Mouse (Mus musculus) liver, adult 2 months (tissue): ENCODE results near the gene 0610040J01Rik.

Experiments
- CTCF ChIP-seq: fragments of 200-500 bp; IDR thresholded peaks from 2 replicates; pipeline ENCODE4 v1.5.1; 2011; ENCODE audit warnings: low read depth, low read length, control low read depth
- POLR2A ChIP-seq: fragments of 200-500 bp; IDR thresholded peaks from 2 replicates; pipeline ENCODE4 v1.6.1; 2011; ENCODE audit warnings: low read length, control low read depth; ENCODE audit not compliant: insufficient read depth; ENCODE audit errors: extremely low read depth

GRCm38 (mm10) chr5:63914896-63915295, 102.7 kb downstream of the 0610040J01Rik start:
- TF ChIP-seq CTCF: no peak
- no peak for TF ChIP-seq POLR2A
